Mouse (Mus musculus) testis, adult 2 months (tissue): ENCODE measurements at regions not wholly inside any gene's neighbourhood (a gene's known extent, or its start where the extent isn't known, plus 50 kb on each side); places are given as distances from the start of the nearest gene placed in this dataset.

Experiments used
- CTCF ChIP-seq: fragments of 200-500 bp; IDR thresholded peaks from 2 replicates; pipeline ENCODE4 v1.5.1; 2012; ENCODE audit warnings: low read depth, mild to moderate bottlenecking, inconsistent platforms, low read length, moderate library complexity; ENCODE audit not compliant: control insufficient read depth, insufficient read depth, insufficient replicate concordance
- POLR2A ChIP-seq: fragments of 200-500 bp; IDR thresholded peaks from 2 replicates; pipeline ENCODE4 v1.6.1; 2012; ENCODE audit warnings: low read depth, mild to moderate bottlenecking, inconsistent platforms, low read length, moderate library complexity; ENCODE audit not compliant: control insufficient read depth

GRCm38 (mm10) chr19:56663474-56664227, 58.3 kb upstream of the Adrb1 start:
- TF ChIP-seq CTCF = no peak
- no peak for TF ChIP-seq POLR2A
